Comparison of ENCODE assay signal across 9 mouse cellular contexts in the genomic region with DNA sequence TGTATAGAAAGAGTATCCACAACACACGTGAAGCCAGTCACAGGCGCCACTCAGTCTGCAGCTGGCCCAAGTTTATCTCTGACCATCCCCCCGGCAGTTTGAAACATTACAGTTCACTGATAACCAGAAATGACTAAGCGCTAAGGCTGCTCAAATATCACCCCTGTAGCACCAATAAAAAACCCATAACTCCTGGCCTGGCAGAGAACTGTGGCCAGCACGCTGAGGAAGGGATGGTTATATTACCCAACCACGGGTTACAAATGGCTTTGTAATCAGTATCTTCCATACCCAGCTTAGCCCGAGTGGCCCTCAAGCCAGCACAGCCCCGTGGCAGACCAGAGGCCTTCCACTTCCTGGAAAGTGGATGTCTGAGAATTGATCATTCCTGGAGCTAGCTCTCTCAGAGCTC.
A peak's percentile ranks its signal among the peaks of the same experiment; 100 is the strongest.
DNase-seq lines count a peak whose midpoint lies in the region; ATAC-seq and TF ChIP-seq lines count a peak whose summit lies in the region.
"Had no signal": no experiment of that assay in that cellular context is flagged by ENCODE, and none has a peak within 500 bp of the region (broad histone marks: within the 10 kb centered on the region; RNA-seq: fewer than 3 reads in every experiment).

No protein-coding gene starts in this region.

- H3K4me2 ChIP-seq in lung, embryonic 14.5 days: no peak overlapping the region
- H3K4me2 ChIP-seq: midbrain, embryonic 13.5 days had no signal

- H3K36me3 ChIP-seq in lung, embryonic 14.5 days (ENCODE audit: insufficient read depth): no peaks in the 10 kb centered on the region
- H3K36me3 ChIP-seq: midbrain, embryonic 13.5 days had no signal

- peak overlapping the region; percentile 60; the same call in 1 of the 2 replicates for H3K27ac ChIP-seq in lung, embryonic 14.5 days (ENCODE audit: low read depth)
- H3K27ac ChIP-seq in layer of hippocampus, adult 2 months: no peak overlapping the region
- H3K27ac ChIP-seq: midbrain, embryonic 13.5 days had no signal

- ATAC-seq in lung, embryonic 14.5 days (ENCODE audit: insufficient read depth): peak; percentile 47
- ATAC-seq: midbrain, embryonic 13.5 days had no signal

- H3K9me3 ChIP-seq in lung, embryonic 14.5 days (ENCODE audit: low read depth, low read length): peaks cover 4% of the 10 kb centered on the region; the same call in 1 of the 2 replicates
- H3K9me3 ChIP-seq: midbrain, embryonic 13.5 days had no signal

- DNase-seq in lung, embryonic 14.5 days: peak; percentile 23
- DNase-seq in lung, adult 2 months: no peak
- DNase-seq in adrenal gland, postnatal 10 days: peak; percentile 51
- peak; percentile 93 for DNase-seq in large intestine, adult 2 months (ENCODE audit: low read depth, low spot score)
- DNase-seq in spleen, postnatal 36 days (ENCODE audit: low spot score in 2 of 2): peak; percentile 47 to 75
- no peak for DNase-seq in lung, postnatal 25 days (ENCODE audit: low spot score)
- DNase-seq in layer of hippocampus, adult 2 months (ENCODE audit: low spot score in 2 of 2): no peak
- no peak for DNase-seq in testis, postnatal 10 days (ENCODE audit: low spot score)

- H3K4me3 ChIP-seq in lung, embryonic 14.5 days (ENCODE audit: low read depth, low read length): no peak overlapping the region
- H3K4me3 ChIP-seq in lung, adult 2 months (replicated peaks; ENCODE audit: extremely low read depth, low read depth, low read length): no peak overlapping the region
- no peak overlapping the region for H3K4me3 ChIP-seq in layer of hippocampus, adult 2 months
- H3K4me3 ChIP-seq: midbrain, embryonic 13.5 days had no signal

- H3K27me3 ChIP-seq in lung, embryonic 14.5 days (ENCODE audit: insufficient read depth, low read length): no peaks in the 10 kb centered on the region
- H3K27me3 ChIP-seq: midbrain, embryonic 13.5 days had no signal

- no peaks in the 10 kb centered on the region for H3K4me1 ChIP-seq in lung, embryonic 14.5 days (ENCODE audit: insufficient read depth)
- no peaks in the 10 kb centered on the region for H3K4me1 ChIP-seq in lung, adult 2 months (ENCODE audit: control insufficient read depth, insufficient read depth, low read length)

- TF ChIP-seq POLR2A in lung, adult 2 months (IDR thresholded peaks at IDR 0.05; ENCODE audit: borderline replicate concordance, extremely low read depth, low read depth, low read length): no peak

- no peak overlapping the region for H3K9ac ChIP-seq in lung, embryonic 14.5 days
- H3K9ac ChIP-seq: midbrain, embryonic 13.5 days had no signal

- no peak for TF ChIP-seq CTCF in lung, embryonic 14.5 days (IDR thresholded peaks at IDR 0.05; ENCODE audit: low read depth)
- TF ChIP-seq CTCF in lung, adult 2 months (IDR thresholded peaks at IDR 0.05; ENCODE audit: insufficient read depth, low read length): no peak
- no peak for TF ChIP-seq CTCF in layer of hippocampus, adult 2 months (conservative IDR thresholded peaks at IDR 0.05)

- WGBS in lung, embryonic 14.5 days: 30% methylated on average over 8 of the region's 8 CpGs
- 28% methylated on average over 8 of the region's 8 CpGs for WGBS in lung, adult 2 months
- WGBS in large intestine, adult 2 months: 17% methylated on average over 8 of the region's 8 CpGs

Comparison
In these comparisons a context has a peak if more than half of its experiments do, and no peak if none do; other contexts are left out.
1. DNase-seq: peak in lung, embryonic 14.5 days (single experiment), adrenal gland, postnatal 10 days (single experiment), large intestine, adult 2 months (single experiment) and spleen, postnatal 36 days (2 of 2); none in lung, adult 2 months (single experiment), lung, postnatal 25 days (single experiment), layer of hippocampus, adult 2 months (0 of 2) and testis, postnatal 10 days (single experiment).